Mouse (Mus musculus): ENCODE data around the gene Sgta. TPM values are rescaled to one million over a fixed set of nuclear protein-coding genes. Genes with fewer than 3 reads are reported as not detected.

Gene Sgta
- polyA plus RNA-seq, 1 experiment, result 143 TPM

- 92% methylated on average over 8 of the region's 8 CpGs for WGBS
- no peak for DNase-seq (ENCODE audit: low read depth, low spot score)
Observed at GRCm38 (mm10) chr10:80996501-80996900, 63.5 kb downstream of the Sgta start.

- WGBS, result 10% methylated on average over 21 of the region's 21 CpGs
- DNase-seq (ENCODE audit: low read depth, low spot score), result no peak
Observed at GRCm38 (mm10) chr10:80995091-80995632, 64.8 kb downstream of the Sgta start.

GRCm38 (mm10) chr10:80994621-80995020, 65.4 kb downstream of the Sgta start:
- WGBS, result 29% methylated on average over 4 of the region's 4 CpGs
- no peak for DNase-seq (ENCODE audit: low read depth, low spot score)

Other genes starting within 250 kb of the Sgta start
- not detected in 2 replicates for gene Jsrp1, start 246.7 kb downstream of the Sgta start, polyA plus RNA-seq (2012; rRNA removed)
- 980 and 1,000 TPM in 2 replicates for gene Oaz1, start 233.5 kb downstream of the Sgta start, polyA plus RNA-seq (2012; rRNA removed)
- gene Lingo3, start 216.1 kb downstream of the Sgta start, polyA plus RNA-seq (2012; rRNA removed), result 0.04 and 0.05 TPM in 2 replicates
- gene Lsm7, start 205.0 kb downstream of the Sgta start, polyA plus RNA-seq (2012; rRNA removed), result 114 and 134 TPM in 2 replicates
- gene Sppl2b, start 204.9 kb downstream of the Sgta start, polyA plus RNA-seq (2012; rRNA removed), result 48.4 and 72.7 TPM in 2 replicates
- gene Tmprss9, start 188.3 kb downstream of the Sgta start, polyA plus RNA-seq (2012; rRNA removed), result 0.21 and 0.32 TPM in 2 replicates
- 199 and 214 TPM in 2 replicates for gene Timm13, start 159.2 kb downstream of the Sgta start, polyA plus RNA-seq (2012; rRNA removed)
- 26.1 and 34.1 TPM in 2 replicates for gene Lmnb2, start 141.9 kb downstream of the Sgta start, polyA plus RNA-seq (2012; rRNA removed)
- 18.3 and 23.8 TPM in 2 replicates for gene Gadd45b, start 130.1 kb downstream of the Sgta start, polyA plus RNA-seq (2012; rRNA removed)
- gene Gng7, start 45.2 kb downstream of the Sgta start, polyA plus RNA-seq (2012; rRNA removed), result 0.83 and 1.1 TPM in 2 replicates
- 0.22 and 0.36 TPM in 2 replicates for gene Diras1, start 34.5 kb downstream of the Sgta start, polyA plus RNA-seq (2012; rRNA removed)
- gene Slc39a3, start 22.8 kb downstream of the Sgta start, polyA plus RNA-seq (2012; rRNA removed), result 26.3 and 26.5 TPM in 2 replicates
- gene Thop1, start 9.9 kb upstream of the Sgta start, polyA plus RNA-seq (2012; rRNA removed), result 31.5 and 36.1 TPM in 2 replicates
- 38.1 and 162 TPM in 2 replicates for gene Creb3l3, start 38.7 kb upstream of the Sgta start, polyA plus RNA-seq (2012; rRNA removed)
- gene Map2k2, start 45.7 kb upstream of the Sgta start, polyA plus RNA-seq (2012; rRNA removed), result 212 and 265 TPM in 2 replicates
- gene Zbtb7a, start 75.0 kb upstream of the Sgta start, polyA plus RNA-seq (2012; rRNA removed), result 47.6 and 80.0 TPM in 2 replicates
- gene Pias4, start 107.7 kb upstream of the Sgta start, polyA plus RNA-seq (2012; rRNA removed), result 40.4 and 40.5 TPM in 2 replicates
- gene Eef2, start 116.5 kb upstream of the Sgta start, polyA plus RNA-seq (2012; rRNA removed), result 1,127 and 1,546 TPM in 2 replicates
- gene Dapk3, start 122.8 kb upstream of the Sgta start, polyA plus RNA-seq (2012; rRNA removed), result 78.5 and 80.1 TPM in 2 replicates
- gene 4930442H23Rik, start 123.7 kb upstream of the Sgta start, polyA plus RNA-seq (2012; rRNA removed), result not detected in 2 replicates
- not detected in 2 replicates for gene Nmrk2, start 141.9 kb upstream of the Sgta start, polyA plus RNA-seq (2012; rRNA removed)
- gene Atcay, start 170.7 kb upstream of the Sgta start, polyA plus RNA-seq (2012; rRNA removed), result 0.70 and 0.76 TPM in 2 replicates
- 5.1 and 8.2 TPM in 2 replicates for gene Zfr2, start 173.0 kb upstream of the Sgta start, polyA plus RNA-seq (2012; rRNA removed)
- gene Matk, start 192.8 kb upstream of the Sgta start, polyA plus RNA-seq (2012; rRNA removed), result 6.5 and 9.5 TPM in 2 replicates
- 109 and 119 TPM in 2 replicates for gene Mrpl54, start 206.8 kb upstream of the Sgta start, polyA plus RNA-seq (2012; rRNA removed)
- 72.7 and 114 TPM in 2 replicates for gene Apba3, start 206.8 kb upstream of the Sgta start, polyA plus RNA-seq (2012; rRNA removed)
- gene Tjp3, start 231.4 kb upstream of the Sgta start, polyA plus RNA-seq (2012; rRNA removed), result 140 and 172 TPM in 2 replicates
- 30.6 and 43.4 TPM in 2 replicates for gene Pip5k1c, start 232.8 kb upstream of the Sgta start, polyA plus RNA-seq (2012; rRNA removed)